Mouse (Mus musculus): ENCODE measurements at regions not wholly inside any gene's neighbourhood (a gene's known extent, or its start where the extent isn't known, plus 50 kb on each side); places are given as distances from the start of the nearest gene placed in this dataset.

DNA sequence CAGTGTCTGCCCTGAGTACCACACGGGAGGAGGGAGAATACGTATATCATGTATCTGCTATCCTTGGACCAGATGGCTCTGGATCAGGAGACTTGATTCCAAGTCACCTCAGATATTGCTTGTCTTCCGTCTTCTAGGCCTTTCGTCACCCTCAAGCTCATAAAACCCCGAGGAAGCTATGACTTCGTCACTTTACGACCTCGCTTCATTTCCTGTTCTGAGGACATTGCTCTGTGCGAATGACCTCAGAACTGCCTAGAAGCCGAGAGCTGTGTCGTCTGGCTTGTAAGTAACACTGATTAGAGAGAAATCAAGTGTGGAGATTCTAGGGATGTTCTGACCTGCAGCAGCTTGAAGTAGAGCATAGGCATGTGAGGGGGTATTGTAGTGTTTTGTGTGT is 108.4 kb upstream of the Shb start:
- TF ChIP-seq POLR2A (IDR thresholded peaks at IDR 0.05; ENCODE audit: insufficient read length, low read depth) (no peak), TCF12 (IDR thresholded peaks at IDR 0.05; ENCODE audit: insufficient read depth, poor library complexity, severe bottlenecking) (no peak), MYOG (IDR thresholded peaks at IDR 0.05; ENCODE audit: control insufficient read depth in 1 of 3, insufficient read depth in 1 of 3, insufficient read length in 2 of 3, low read depth in 2 of 3) (no peak)
